Mouse (Mus musculus) thymus, postnatal 36 days (tissue): ENCODE results near the gene Tnnc2.

Experiments used
- DNase-seq, 2 experiments: peaks; one replicate each; pipeline ENCODE4 v3.0.0; 2022; ENCODE audit warnings: mixed read lengths in 2 of 2

The Tnnc2 gene

GRCm38 (mm10) chr2:164794293-164794692 lies 14.5 kb upstream of the Tnnc2 start:
- peak; percentile 58 to 59 for DNase-seq

GRCm38 (mm10) chr2:164793772-164794171 lies 14.0 kb upstream of the Tnnc2 start:
- no peak for DNase-seq

GRCm38 (mm10) chr2:164793236-164793635 lies 13.5 kb upstream of the Tnnc2 start:
- DNase-seq = peak; percentile 57 to 62

GRCm38 (mm10) chr2:164792400-164793190 lies 12.8 kb upstream of the Tnnc2 start:
- no peak for DNase-seq

- no peak for DNase-seq
These were observed 12.1 kb upstream of the Tnnc2 start for GRCm38 (mm10) chr2:164791841-164792261.

GRCm38 (mm10) chr2:164790451-164790850 lies 10.7 kb upstream of the Tnnc2 start:
- DNase-seq = no peak

GRCm38 (mm10) chr2:164788411-164788810 lies 8.6 kb upstream of the Tnnc2 start:
- no peak for DNase-seq

- no peak for DNase-seq
These were observed 8.0 kb upstream of the Tnnc2 start for GRCm38 (mm10) chr2:164787779-164788178.

- no peak for DNase-seq
These were observed 7.3 kb upstream of the Tnnc2 start for GRCm38 (mm10) chr2:164787032-164787431.

- DNase-seq = no peak
These were observed 6.7 kb upstream of the Tnnc2 start for GRCm38 (mm10) chr2:164786388-164786885.

GRCm38 (mm10) chr2:164785481-164786387 lies 6.0 kb upstream of the Tnnc2 start, which contains the start of gene Snx21:
Gene Snx21, plus strand, starts transcription at chr2:164785823.
- DNase-seq = peak; percentile 72 to 74

- no peak for DNase-seq
These were observed 5.2 kb upstream of the Tnnc2 start for GRCm38 (mm10) chr2:164784869-164785420.

GRCm38 (mm10) chr2:164783926-164784581 lies 4.3 kb upstream of the Tnnc2 start:
- no peak for DNase-seq

- DNase-seq = no peak
These were observed 2.1 kb upstream of the Tnnc2 start for GRCm38 (mm10) chr2:164781876-164782275.

- no peak for DNase-seq
These were observed 958 bp downstream of the Tnnc2 start for GRCm38 (mm10) chr2:164778809-164779208.

GRCm38 (mm10) chr2:164778015-164778287 lies 1.8 kb downstream of the Tnnc2 start:
- DNase-seq = no peak

- no peak for DNase-seq
These were observed 2.3 kb downstream of the Tnnc2 start for GRCm38 (mm10) chr2:164777246-164778014.

- no peak for DNase-seq
These were observed 3.0 kb downstream of the Tnnc2 start for GRCm38 (mm10) chr2:164776801-164777200.

- no peak for DNase-seq
These were observed 3.6 kb downstream of the Tnnc2 start for GRCm38 (mm10) chr2:164776130-164776529.

- DNase-seq = no peak
These were observed 5.8 kb downstream of the Tnnc2 start for GRCm38 (mm10) chr2:164773989-164774364.

GRCm38 (mm10) chr2:164773229-164773988 lies 6.4 kb downstream of the Tnnc2 start:
- no peak for DNase-seq
